Mouse (Mus musculus) megakaryocyte, embryonic 14.5 days (primary cell): ENCODE results near the gene Tmcc3.

ENCODE experiments used
- FLI1 ChIP-seq: IDR thresholded peaks from 2 replicates; pipeline ENCODE4 v1.6.1; 2012; ENCODE audit warnings: low read length, inconsistent platforms, mixed read lengths
- GATA1 ChIP-seq: IDR thresholded peaks from 3 replicates; pipeline ENCODE4 v1.6.1; 2012; ENCODE audit warnings: mixed read lengths, low read length, inconsistent platforms, borderline replicate concordance

DNA sequence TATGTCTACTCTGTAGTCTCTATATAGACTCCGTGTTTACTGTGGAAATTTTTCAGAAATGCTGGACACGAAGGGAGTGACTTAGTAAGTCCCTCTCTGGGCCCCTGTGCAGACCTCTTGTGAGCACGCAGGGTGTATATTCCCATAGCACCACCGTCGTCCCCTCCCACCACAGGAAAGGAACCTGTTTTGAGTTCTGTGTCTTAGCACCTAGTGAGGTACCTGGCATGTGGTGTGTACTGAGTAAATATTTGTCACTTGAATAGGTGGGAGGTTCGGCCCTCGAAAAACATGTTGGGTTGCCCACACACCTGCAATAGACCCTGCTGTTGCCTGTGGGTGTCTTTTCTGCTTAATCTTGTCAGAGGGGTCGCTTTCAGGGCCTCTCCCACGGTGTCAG is 99.8 kb downstream of the Tmcc3 start:
- TF ChIP-seq GATA1 (no peak), FLI1 (no peak)
